Mouse (Mus musculus): ENCODE measurements around the gene Gm36864. TPM values are rescaled to one million over a fixed set of nuclear protein-coding genes. Genes with fewer than 3 reads are reported as not detected.
A peak's percentile ranks its signal among the peaks of the same experiment; 100 is the strongest.

Gene Gm36864
- total RNA-seq, 4 experiments from 2014 or later = not detected

DNA sequence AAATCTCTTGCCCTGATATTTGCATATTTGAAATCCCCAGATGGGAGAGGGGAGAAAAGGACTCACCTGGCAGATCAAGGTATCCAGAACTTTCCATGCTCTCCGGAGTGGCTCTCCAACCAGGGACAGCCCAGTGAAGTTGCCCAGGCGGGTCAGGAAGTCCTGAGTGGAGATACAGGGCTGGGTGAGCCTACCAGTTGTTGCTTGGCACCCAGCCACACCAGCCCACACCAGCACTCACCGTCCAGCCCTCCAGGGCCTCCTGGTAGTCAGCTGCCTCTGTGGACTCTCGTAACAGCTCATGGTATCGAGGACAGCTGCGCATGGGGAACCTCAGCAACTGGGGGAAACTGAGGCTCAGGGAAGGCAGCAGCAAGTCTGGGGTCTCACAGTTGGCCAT is 19.0 kb downstream of the Gm36864 start:
- no peak for DNase-seq (ENCODE audit: low spot score in 2 of 2)

GRCm38 (mm10) chr7:44257278-44257677 is 21.3 kb downstream of the Gm36864 start, which contains the start of gene Acp4:
Gene Acp4 (minus strand): TSS chr7:44257378.
- DNase-seq (ENCODE audit: low spot score in 2 of 2) = no peak

DNA sequence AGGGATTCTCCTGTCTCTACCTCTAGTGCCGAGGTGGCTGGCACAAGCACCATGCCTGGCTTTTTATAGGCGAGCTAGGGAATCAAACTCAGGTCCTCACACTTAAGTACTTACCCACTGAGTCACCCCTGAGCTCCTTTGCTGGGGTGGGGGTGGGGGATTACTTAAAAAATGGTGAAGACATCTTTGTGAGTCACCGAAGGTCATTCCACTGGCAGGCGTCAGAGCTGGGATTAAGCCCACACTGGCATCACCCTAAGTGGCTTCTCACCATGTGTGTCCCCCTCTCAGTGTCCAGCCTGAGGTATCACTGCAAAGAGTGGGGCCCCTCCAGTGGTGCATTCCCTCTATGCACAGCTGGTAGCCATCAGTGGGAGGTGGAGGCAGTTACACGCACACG is 24.4 kb downstream of the Gm36864 start:
- DNase-seq (ENCODE audit: low spot score in 2 of 2) = no peak

- DNase-seq (ENCODE audit: low spot score in 2 of 2) = no peak
These were observed 25.2 kb downstream of the Gm36864 start, which contains the start of gene Gm15517 for GRCm38 (mm10) chr7:44261147-44261546. Gene Gm15517 (plus strand): TSS chr7:44261447.

GRCm38 (mm10) chr7:44262791-44263643 is 27.0 kb downstream of the Gm36864 start:
- DNase-seq (ENCODE audit: low spot score in 2 of 2) = peak; percentile 84 to 99

DNA sequence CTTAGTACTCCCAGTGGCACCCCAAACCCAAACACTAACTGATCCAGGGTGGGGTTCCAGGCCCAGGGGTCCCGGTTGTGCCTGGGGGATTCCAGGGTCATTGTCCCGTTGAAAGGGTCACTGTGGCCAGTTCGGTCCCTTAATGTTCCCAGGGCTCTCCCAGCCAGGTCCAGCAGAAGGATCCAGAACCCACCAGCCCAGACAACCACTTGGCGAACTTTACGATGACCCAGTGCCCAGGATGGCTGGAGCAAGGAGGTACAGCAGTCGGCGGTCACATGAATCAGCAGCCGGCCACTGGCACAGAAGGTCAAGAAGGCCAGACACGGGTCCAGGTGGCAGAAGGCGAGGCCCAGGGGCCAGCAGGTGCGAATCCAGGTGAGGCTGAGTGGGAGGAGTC is 32.1 kb downstream of the Gm36864 start:
- DNase-seq (ENCODE audit: low spot score in 2 of 2) = no peak

DNA sequence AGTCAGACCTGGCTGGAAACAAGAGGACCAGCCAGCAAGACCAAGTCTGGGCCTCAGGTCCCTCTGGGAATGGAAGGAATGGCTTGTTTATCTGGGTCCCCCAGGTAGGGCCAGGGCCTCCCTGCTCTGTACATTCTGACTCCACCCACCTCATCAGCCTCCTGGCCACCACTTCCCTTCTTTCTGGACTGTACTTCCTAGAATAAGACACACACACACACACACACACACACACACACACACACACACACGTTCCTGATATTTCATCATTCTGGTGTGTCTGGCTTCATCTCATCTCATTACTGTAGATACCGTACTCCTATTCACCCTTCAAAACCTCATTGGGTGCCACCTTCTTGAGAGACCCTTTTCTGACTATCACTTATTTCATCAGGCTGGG is 33.4 kb downstream of the Gm36864 start:
- no peak for DNase-seq (ENCODE audit: low spot score in 2 of 2)

DNA sequence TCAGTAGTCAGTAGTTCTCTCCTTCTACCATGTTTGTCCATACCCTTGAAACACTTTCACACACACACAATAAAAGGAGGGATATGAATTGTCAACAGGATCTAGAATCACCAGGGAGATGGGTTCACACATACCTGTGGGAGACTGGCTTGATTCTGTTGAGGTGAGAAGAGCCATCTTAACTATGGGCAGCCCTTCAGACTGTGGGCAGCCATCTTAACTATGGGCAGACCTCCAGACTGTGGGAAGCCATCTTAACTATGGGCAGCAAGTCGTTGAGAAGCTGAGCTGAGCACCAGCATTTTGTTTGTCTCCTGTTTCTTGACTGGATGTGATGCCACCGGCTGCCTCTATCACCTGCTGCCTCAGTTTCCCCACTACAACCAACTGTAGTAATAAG is 35.3 kb downstream of the Gm36864 start:
- DNase-seq (ENCODE audit: low spot score in 2 of 2) = no peak

DNA sequence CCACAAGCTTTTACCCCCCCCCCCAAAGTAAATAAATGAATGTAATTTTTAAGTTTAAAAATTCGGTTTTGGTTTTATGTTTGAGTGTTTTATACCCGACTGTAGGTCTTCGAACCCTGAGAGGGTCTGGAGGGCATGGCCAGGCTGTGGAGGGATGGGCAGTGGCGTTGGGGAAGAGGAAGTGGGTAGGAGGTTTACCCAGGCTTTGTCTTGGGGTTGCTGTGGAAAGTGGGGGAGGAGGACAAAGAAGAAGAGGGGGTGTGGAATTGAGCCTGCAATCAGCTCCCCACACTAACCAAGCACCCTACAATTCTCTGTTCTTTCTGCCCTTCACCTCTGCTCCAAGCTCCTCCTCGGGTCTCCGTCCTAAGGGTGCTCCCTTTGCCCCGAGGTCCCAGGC is 36.6 kb downstream of the Gm36864 start:
- DNase-seq (ENCODE audit: low spot score in 2 of 2) = no peak

DNA sequence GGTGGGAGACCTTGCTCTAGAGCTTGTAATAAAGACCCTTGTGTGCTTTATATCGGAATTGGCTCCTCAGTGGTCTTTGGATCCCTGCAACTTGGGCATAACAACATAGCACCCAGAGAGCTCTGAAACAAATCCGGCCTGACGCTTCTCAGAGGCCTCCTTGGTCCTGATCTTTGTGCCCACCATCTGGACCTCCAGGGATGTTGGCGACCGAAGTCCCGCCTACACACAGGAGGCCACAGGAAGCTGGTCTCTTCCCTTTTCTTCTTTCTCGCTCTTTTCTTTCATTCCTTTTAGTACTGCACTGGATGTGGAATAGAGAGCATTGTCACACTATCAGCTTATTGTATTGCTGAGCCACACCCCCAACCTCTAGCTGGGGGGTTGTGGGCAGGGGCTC is 37.5 kb downstream of the Gm36864 start:
- no peak for DNase-seq (ENCODE audit: low spot score in 2 of 2)

DNA sequence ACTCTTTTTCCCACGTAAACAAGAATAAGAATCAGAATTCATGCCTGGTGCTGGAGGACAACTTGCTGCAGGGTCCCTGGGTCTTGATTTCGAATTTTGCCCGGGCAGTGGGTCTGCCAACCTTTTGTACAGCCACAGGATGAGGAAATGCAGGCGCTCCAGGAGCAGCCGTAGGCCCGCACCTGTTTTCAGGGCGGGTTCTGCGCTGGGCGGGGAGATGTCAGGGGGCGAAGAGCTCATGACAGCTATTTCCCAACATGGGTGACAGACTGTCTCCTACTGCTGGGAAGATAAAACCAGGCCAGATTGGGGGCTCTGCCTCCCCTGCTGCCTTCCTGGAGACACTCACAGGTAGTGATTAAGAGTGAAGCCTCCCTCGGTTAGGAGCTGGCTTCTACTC is 38.1 kb downstream of the Gm36864 start:
- no peak for DNase-seq (ENCODE audit: low spot score in 2 of 2)

DNA sequence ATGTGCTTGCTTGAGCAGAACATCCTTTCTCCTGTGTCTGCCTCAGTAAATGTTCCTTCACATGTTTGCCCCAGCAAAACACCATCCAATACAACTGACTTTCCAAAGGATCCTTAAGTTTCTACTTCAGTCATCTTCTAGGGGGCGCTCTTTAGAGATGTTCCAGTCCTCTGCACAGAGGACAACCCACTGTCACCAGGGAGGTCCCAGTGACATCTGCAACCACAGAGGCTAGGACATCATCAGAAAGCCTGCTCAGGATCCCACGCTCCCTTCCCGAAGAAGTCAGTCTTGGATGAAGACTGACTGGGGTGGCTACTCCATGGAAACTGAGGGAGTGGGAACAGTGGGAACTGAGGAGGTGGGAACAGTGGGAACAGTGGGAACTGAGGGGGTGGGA is 39.6 kb downstream of the Gm36864 start:
- DNase-seq (ENCODE audit: low spot score in 2 of 2) = no peak

GRCm38 (mm10) chr7:44276461-44277249 is 40.7 kb downstream of the Gm36864 start:
- no peak for DNase-seq (ENCODE audit: low spot score in 2 of 2)

DNA sequence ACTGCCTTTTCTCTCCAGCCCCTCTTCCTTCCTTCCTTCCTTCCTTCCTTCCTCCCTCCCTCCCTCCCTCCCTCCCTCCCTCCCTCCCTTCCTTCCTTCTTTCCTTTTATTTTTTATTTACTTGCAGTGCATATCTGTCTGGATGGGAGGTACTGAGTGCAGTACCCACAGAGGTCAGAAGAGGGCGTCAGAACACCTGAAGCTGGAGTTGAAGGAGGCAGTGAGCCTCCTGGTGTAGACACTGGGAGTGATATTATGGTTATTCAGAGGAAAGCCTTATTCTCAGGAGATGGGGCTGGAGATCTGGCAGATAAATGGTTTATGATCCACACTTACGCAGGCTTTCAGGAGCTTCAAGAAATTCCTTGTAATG is 41.3 kb downstream of the Gm36864 start:
- DNase-seq (ENCODE audit: low spot score in 2 of 2) = peak in 1 of 2 experiments; percentile 38

DNA sequence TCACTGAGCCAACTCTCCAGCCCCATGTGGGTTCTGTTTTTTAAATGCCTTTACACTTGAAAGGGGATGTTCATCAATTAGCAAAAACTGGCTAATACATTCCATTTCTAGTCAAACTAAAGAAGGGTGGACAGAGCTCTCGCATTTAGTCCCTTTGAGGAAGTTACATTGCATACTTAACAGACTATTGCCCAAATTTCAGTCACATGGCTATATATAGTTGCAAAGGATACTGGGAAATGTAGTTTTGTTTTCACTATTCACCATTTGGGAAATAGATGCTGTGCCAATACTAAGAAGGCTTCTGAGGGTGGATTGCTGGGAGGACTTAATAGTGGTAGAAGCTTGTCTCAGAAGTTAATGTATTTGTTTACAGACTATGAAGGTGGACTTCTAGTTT is 45.0 kb downstream of the Gm36864 start:
- DNase-seq (ENCODE audit: low spot score in 2 of 2) = no peak

- no peak for DNase-seq (ENCODE audit: low spot score in 2 of 2)
These were observed 45.6 kb downstream of the Gm36864 start for GRCm38 (mm10) chr7:44281586-44281985.

- DNase-seq (ENCODE audit: low spot score in 2 of 2) = no peak
These were observed 51.8 kb downstream of the Gm36864 start for GRCm38 (mm10) chr7:44287760-44288159.

GRCm38 (mm10) chr7:44290986-44291385 is 55.0 kb downstream of the Gm36864 start:
- DNase-seq (ENCODE audit: low spot score in 2 of 2) = no peak

GRCm38 (mm10) chr7:44291418-44291817 is 55.4 kb downstream of the Gm36864 start:
- DNase-seq (ENCODE audit: low spot score in 2 of 2) = no peak

Data from left cerebral cortex, adult 8-10 months (tissue).